In the genomic region with DNA sequence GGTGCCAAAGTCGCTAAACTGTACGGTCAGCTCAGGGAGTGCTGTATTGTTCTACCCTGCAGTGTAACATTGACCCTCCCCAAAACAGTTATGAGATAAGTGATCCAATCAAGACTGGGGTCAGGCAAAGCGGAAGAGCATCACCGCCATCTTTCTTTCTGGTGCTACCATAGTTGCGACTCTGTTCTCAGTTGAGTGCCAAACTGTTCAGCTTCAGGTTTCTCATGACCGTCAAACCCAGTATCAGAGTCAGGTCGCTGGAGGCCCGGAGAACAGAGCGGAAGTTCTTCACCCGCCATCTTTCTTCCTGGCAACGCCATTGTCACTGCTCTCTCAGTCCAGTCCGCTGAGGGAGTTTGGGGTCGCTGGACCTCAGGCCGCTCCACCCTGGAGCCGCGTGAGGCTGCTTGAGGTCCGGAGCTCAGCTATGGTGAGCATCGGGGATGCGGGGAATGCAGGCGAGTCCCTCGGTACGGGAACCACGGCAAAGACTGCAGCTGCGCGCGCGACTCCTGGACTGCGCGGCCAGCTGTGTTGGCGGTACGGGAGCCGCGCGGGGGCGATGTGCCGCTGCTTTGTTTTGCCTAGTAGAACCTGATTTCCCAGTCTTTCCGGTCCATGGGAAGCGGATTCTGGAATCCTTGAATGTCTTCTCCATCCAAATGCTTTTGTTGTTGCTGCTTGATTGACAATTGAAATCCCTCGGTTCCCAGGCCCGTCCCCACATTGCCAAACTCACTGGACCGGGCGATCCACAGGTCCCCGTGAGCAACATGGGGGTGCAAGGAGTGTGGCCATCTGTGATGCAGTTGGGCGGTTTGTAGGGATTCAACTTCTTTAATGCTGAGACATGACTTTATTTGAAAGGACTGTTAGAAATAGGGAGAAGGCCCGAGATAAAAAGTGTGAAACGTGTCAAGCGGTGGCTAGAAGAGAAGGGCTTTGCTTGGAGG, we compare ENCODE assay signal across 8 mouse cellular contexts. TPM values are rescaled to one million over a fixed set of nuclear protein-coding genes. Genes with fewer than 3 reads are reported as not detected.
DNase-seq lines count a peak whose midpoint lies in the region; ATAC-seq lines count a peak whose summit lies in the region.

A gene (plus strand): TSS at position 300 of the 953 bp plus-strand sequence.
A gene (plus strand): TSS at position 327 of the 953 bp plus-strand sequence.

- peak; percentile 88 for ATAC-seq in inflammation-experienced regulatory T-cells, adult 6 months
- ATAC-seq in megakaryocyte-erythroid progenitor cell, adult 5-6 weeks (replicated peaks; ENCODE audit: low FRiP score, low TSS enrichment, poor library complexity, severe bottlenecking), result peak; percentile 96

- intact Hi-C loops in gastrocnemius, postnatal 14 days (cut with DNase I; ENCODE audit: low total_unique reads), result no loop called here
- intact Hi-C loops in left cerebral cortex, postnatal 10 days (cut with DNase I), result loop anchor here (2.0 kb wide), 1 partner anchor 14 kb away; no protein-coding TSS in a partner anchor

- peak; percentile 91 to 98 for DNase-seq in adrenal gland, adult (ENCODE audit: inconsistent age in 2 of 2, low spot score in 1 of 2)
- DNase-seq in embryo, embryonic 10.5 days (ENCODE audit: low spot score), result peak; percentile 89
- peak; percentile 84 for DNase-seq in gastrocnemius, postnatal 14 days
- peak; percentile 87 to 89 for DNase-seq in left cerebral cortex, postnatal 10 days (ENCODE audit: extremely low spot score in 1 of 2, low spot score in 2 of 2)
- DNase-seq in right cerebral cortex, postnatal 36 days (ENCODE audit: low spot score in 2 of 2), result peak; percentile 86 to 89
- DNase-seq in yolk sac, embryonic 10.5 days (ENCODE audit: low spot score), result peak; percentile 90

RNA-seq across cellular contexts. Expression of the first gene that starts in this region (rescaled TPM):
- total RNA-seq in gastrocnemius, postnatal 14 days (2021), result 1 to 10 TPM; 1.5 to 2.5 TPM
- 10 to 100 TPM in 1 of 3 experiments, 1 to 10 TPM in 2; 5.3 to 10.2 (median 6.1) TPM for polyA plus RNA-seq in inflammation-experienced regulatory T-cells, adult 6 months (2017; shearing (Covaris generic))
- 1 to 10 TPM; 9.9 to 10.0 TPM for total RNA-seq in left cerebral cortex, postnatal 10 days (2021)
- total RNA-seq in megakaryocyte-erythroid progenitor cell, adult 5-6 weeks (2014; fragmentation: Nextera tagmentation), result 4.0 and 6.3 TPM in 2 replicates
- total RNA-seq in megakaryocyte-erythroid progenitor cell, adult 5-6 weeks (2017), result 3.3 and 7.9 TPM in 2 replicates

RNA-seq across cellular contexts. Expression of the second gene that starts in this region (rescaled TPM):
- 10 to 100 TPM; 17.9 to 18.4 TPM for total RNA-seq in gastrocnemius, postnatal 14 days (2021)
- polyA plus RNA-seq in inflammation-experienced regulatory T-cells, adult 6 months (2017; shearing (Covaris generic)), result 10 to 100 TPM; 22.2 to 23.1 (median 22.8) TPM
- total RNA-seq in left cerebral cortex, postnatal 10 days (2021), result 10 to 100 TPM; 27.4 to 30.0 TPM
- 19.8 and 21.9 TPM in 2 replicates for total RNA-seq in megakaryocyte-erythroid progenitor cell, adult 5-6 weeks (2014; fragmentation: Nextera tagmentation)
- total RNA-seq in megakaryocyte-erythroid progenitor cell, adult 5-6 weeks (2017), result 14.2 and 14.7 TPM in 2 replicates

Comparison
In these comparisons a context has a peak if more than half of its experiments do, and no peak if none do; other contexts are left out.
1. Peak in every context shown above with its lines: DNase-seq and ATAC-seq.